Mouse (Mus musculus) heart, embryonic 11.5 days (tissue): ENCODE measurements around the gene Qrich1. TPM values are rescaled to one million over a fixed set of nuclear protein-coding genes. Genes with fewer than 3 reads are reported as not detected.

Source experiments
- ATAC-seq: fragments of 200-750 bp; cut with Nextera tagmentation; replicated peaks from 2 replicates; pipeline ENCODE4 v1.8.0; 2017; ENCODE audit warnings: moderate library complexity; ENCODE audit not compliant: insufficient number of reproducible peaks, low FRiP score, low TSS enrichment
- H3K27ac ChIP-seq: fragments of 300-500 bp; sonication (generic); 2 replicates; pipeline ENCODE4 v1.5.1; 2014; ENCODE audit warnings: mild to moderate bottlenecking, low read depth, low read length
- H3K27me3 ChIP-seq: fragments of 300-500 bp; sonication (generic); 2 replicates; pipeline ENCODE4 v1.6.1; 2014; ENCODE audit warnings: mild to moderate bottlenecking, low read length, mixed read lengths; ENCODE audit not compliant: control insufficient read depth, insufficient read depth
- H3K36me3 ChIP-seq: fragments of 300-500 bp; sonication (generic); 2 replicates; pipeline ENCODE4 v1.6.1; 2014; ENCODE audit warnings: mild to moderate bottlenecking, low read length, moderate library complexity, mixed read lengths; ENCODE audit not compliant: control insufficient read depth, insufficient read depth
- H3K4me1 ChIP-seq: fragments of 300-500 bp; sonication (generic); 2 replicates; pipeline ENCODE4 v1.6.1; 2014; ENCODE audit warnings: low read length; ENCODE audit not compliant: control insufficient read depth, insufficient read depth
- H3K4me2 ChIP-seq: fragments of 300-500 bp; sonication (generic); 2 replicates; pipeline ENCODE4 v1.6.1; 2014; ENCODE audit warnings: mild to moderate bottlenecking, moderate library complexity
- H3K4me3 ChIP-seq: fragments of 300-500 bp; sonication (generic); 2 replicates; pipeline ENCODE4 v1.5.1; 2014; ENCODE audit warnings: low read depth, low read length
- H3K9ac ChIP-seq: fragments of 300-500 bp; sonication (generic); 2 replicates; pipeline ENCODE4 v1.6.1; 2014; ENCODE audit warnings: mild to moderate bottlenecking, low read depth, low read length, moderate library complexity
- H3K9me3 ChIP-seq: fragments of 300-500 bp; sonication (generic); replicated peaks from 2 replicates; pipeline ENCODE4 v1.6.1; 2016; ENCODE audit warnings: low read length; ENCODE audit not compliant: control insufficient read depth
- WGBS: fragments of 180-500 bp; shearing (Covaris S2); extraction: QIAGEN DNeasy Blood & Tissue Kit; methylation state at CpG from one replicate; pipeline ENCODE4 v1.1.7; 2014; ENCODE audit not compliant: insufficient replicate concordance; 5-methylcytosine and 5-hydroxymethylcytosine counted together
- polyA plus RNA-seq: library from polyadenylated mRNA; unstranded; fragments of >200 nt; fragmentation: Nextera tagmentation; extraction: Ambion mirVana; gene quantifications from 2 replicates; pipeline ENCODE4 v1.2.1, GENCODE M21; 2014

Gene Qrich1
- polyA plus RNA-seq, 1 experiment from 2014 or later: 103 TPM

DNA sequence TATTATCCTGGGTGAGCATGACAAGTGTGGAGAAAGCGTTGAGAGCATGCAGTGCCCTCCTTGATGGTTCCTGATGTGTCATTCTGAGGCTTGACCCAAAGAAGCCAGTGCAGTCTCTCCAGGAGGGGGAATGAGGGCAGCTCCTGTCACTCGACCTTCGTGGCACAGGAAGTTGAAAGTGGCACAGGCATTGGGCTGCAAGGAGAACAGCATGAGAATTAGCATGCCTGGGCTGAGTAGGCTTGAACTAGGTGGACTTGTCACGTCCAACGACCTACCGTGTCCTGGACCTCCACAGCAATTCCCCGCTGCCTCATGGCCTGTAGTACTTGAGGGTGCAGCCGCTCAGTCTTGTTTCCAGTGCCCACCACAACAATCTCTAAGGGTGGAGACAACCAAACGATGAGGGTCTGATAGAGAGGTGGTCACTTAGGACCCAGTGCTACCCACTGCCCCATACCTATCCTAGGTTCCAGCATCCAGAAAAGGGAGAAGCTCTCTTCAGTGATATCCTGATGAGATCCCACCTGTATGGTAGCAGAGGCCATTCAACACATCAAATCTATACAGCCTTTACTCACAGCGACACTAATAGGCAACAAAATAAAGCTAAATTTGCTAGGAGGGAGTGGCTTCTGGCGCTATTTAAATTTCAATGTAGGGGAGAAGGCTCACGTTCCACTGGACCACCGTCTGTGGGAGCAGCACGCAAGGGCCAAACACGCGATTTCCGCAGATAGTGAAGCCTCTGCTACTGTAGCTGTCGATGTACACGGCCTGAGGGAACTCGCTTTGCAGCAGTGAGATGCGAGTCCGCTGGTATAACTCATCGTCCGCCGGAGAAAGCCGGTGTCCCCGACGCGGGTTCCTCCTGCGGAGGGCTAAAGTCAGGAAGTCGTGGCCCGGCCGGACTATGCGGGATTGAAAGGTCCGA lies 49.5 kb downstream of the Qrich1 start:
- peaks cover 20% of the 10 kb centered on the region for H3K36me3 ChIP-seq

GRCm38 (mm10) chr9:108566815-108567776 lies 50.5 kb downstream of the Qrich1 start, which contains the start of gene Ndufaf3:
Ndufaf3 (minus strand) TSS chr9:108567434.
- peak; percentile 78 for ATAC-seq
- peak within 1 kb of the TSS; percentile 79 for H3K4me3 ChIP-seq
- H3K4me2 ChIP-seq: peak within 1 kb of the TSS; percentile 97
- peaks cover 26% of the 10 kb centered on the region for H3K36me3 ChIP-seq
- under 1% methylated on average over 73 of the region's 73 CpGs for WGBS
- H3K4me1 ChIP-seq: peaks cover 22% of the 10 kb centered on the region
- H3K9ac ChIP-seq: peak within 1 kb of the TSS; percentile 90
- peak within 1 kb of the TSS; percentile 95 for H3K27ac ChIP-seq
- H3K27me3 ChIP-seq: no peaks in the 10 kb centered on the region
- no peaks in the 10 kb centered on the region for H3K9me3 ChIP-seq

More for the DNA sequence above, 49.5 kb downstream of the Qrich1 start:
- no peaks in the 10 kb centered on the region for H3K9me3 ChIP-seq
- H3K27me3 ChIP-seq: no peaks in the 10 kb centered on the region
- H3K4me3 ChIP-seq: peak overlapping the region; percentile 79
- peaks cover 30% of the 10 kb centered on the region for H3K4me1 ChIP-seq
- no peak for ATAC-seq
- H3K27ac ChIP-seq: peak overlapping the region; percentile 95
- peak overlapping the region; percentile 97 for H3K4me2 ChIP-seq
- peak overlapping the region; percentile 90 for H3K9ac ChIP-seq
- WGBS: 13% methylated on average over 35 of the region's 35 CpGs

GRCm38 (mm10) chr9:108567931-108568419 lies 51.4 kb downstream of the Qrich1 start:
- 8% methylated on average over 18 of the region's 18 CpGs for WGBS
- H3K4me3 ChIP-seq: peak overlapping the region; percentile 79
- H3K27ac ChIP-seq: peak overlapping the region; percentile 95
- H3K27me3 ChIP-seq: no peaks in the 10 kb centered on the region
- peaks cover 31% of the 10 kb centered on the region for H3K36me3 ChIP-seq
- H3K4me1 ChIP-seq: peaks cover 22% of the 10 kb centered on the region
- no peaks in the 10 kb centered on the region for H3K9me3 ChIP-seq
- ATAC-seq: no peak
- peak overlapping the region; percentile 97 for H3K4me2 ChIP-seq
- peak overlapping the region; percentile 90 for H3K9ac ChIP-seq

DNA sequence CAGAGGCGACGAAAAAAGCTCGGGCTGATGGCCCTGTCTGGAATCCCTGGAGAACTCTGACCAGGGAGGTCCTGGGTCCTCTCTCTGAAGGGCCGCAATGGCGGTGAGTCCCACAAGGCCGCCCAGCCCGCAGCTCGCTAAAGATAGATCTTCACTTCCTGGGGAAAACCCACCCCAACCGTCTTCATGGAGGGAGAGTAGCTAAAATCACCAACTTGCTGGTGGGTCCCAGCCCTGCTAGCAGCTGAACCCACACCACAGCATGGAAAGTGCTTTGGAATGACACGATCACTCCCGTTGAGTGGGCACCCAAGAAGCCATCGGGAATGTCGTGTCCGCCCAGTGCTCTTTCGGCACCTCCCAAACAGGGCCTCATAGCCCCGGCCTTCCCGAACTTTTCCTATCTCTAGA lies 51.9 kb downstream of the Qrich1 start:
- Histone ChIP-seq H3K9ac (no peak overlapping the region; the same call in 1 of the 2 replicates), H3K27ac (no peak overlapping the region), H3K36me3 (peaks cover 32% of the 10 kb centered on the region), H3K4me3 (peak overlapping the region; percentile 79), H3K9me3 (no peaks in the 10 kb centered on the region), H3K27me3 (no peaks in the 10 kb centered on the region), H3K4me2 (peak overlapping the region; percentile 97), H3K4me1 (peaks cover 22% of the 10 kb centered on the region)
- WGBS: 63% methylated on average over 17 of the region's 17 CpGs
- ATAC-seq: no peak

DNA sequence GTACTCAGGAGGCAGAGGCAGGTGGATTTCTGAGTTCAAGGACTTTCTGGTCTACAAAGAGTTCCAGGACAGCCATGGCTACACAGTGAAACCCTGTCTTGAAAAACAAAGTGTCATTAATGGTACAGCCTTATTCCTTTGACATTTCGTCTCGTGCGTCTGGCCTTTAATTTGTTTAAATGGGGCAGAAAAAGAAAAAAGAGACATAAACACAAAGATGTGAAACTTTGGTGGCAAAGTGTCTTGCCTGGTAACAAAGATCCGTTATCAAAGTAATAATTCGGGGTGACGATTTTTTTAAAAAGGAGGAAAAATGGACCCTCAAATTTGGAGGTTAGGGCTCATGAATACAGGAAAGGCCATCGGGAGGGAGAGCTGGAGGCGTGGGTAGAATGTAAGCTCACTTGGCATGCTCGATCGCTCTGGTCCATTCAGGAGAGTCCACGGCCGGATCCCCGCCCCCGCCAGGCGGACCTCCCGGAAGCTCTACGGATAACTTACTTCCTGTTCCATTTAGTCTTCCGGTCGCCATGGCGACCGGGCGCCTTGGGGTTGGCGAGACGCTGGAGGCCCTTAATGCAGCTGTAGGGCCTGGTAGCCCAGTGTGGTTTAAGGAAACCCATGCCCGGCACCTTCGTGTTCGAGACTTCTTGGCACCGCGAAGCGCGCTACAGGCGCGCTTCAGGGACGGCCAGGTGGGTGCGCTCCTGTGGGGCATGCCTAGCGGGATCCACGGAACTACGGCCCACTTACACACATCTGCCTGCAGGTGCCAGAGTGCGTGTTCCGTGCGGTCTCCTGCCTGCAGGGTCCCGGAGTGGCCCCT lies 53.0 kb downstream of the Qrich1 start, which contains the start of gene Dalrd3:
Gene Dalrd3 (plus strand): TSS at position 506 of the 826 bp plus-strand sequence.
- ATAC-seq: peak; percentile 65
- peak within 1 kb of the TSS; percentile 97 for H3K4me2 ChIP-seq
- peaks cover 28% of the 10 kb centered on the region for H3K4me1 ChIP-seq
- H3K9ac ChIP-seq: peak within 1 kb of the TSS; percentile 60
- peaks cover 22% of the 10 kb centered on the region for H3K36me3 ChIP-seq
- H3K27ac ChIP-seq: peak within 1 kb of the TSS; percentile 47
- WGBS: 5% methylated on average over 41 of the region's 42 CpGs
- H3K4me3 ChIP-seq: peak within 1 kb of the TSS; percentile 64
- H3K27me3 ChIP-seq: no peaks in the 10 kb centered on the region
- no peaks in the 10 kb centered on the region for H3K9me3 ChIP-seq

DNA sequence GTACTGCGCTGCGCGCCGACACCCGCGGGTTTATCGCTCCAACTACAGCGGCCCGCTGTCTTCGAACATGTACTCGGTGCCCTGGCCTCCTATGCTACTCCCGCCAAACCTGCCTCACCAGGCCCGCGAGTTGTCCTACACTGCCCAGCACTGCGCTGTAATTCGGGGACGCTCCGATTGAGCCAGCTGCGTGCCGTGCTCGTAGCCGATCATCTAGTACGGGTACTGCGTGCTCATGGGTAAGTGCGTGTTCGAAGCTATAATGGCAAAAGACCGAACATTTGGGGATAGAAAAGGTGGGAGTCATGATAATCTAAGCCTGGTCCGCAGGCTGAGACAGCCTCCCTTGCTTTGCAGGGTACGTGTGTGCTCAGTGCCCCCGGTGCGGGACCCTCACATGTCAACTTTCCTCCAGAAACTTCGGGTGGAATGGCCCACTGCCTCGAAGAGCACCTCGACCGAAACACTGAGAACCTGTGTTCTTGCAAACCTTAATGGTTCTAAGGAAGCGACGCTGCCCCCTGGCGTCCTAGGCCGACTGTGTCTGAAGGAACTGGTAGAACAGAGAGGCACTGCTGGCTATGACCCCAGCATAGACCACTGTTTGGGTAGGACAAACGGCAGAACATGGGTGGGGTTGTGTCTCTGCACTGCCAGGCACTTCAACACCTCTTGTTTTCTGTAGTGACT lies 53.7 kb downstream of the Qrich1 start:
- peak; percentile 19 for ATAC-seq
- no peaks in the 10 kb centered on the region for H3K27me3 ChIP-seq
- H3K9ac ChIP-seq: peak overlapping the region; percentile 60
- peak overlapping the region; percentile 89 for H3K4me2 ChIP-seq
- peak overlapping the region; percentile 47 for H3K27ac ChIP-seq
- peak overlapping the region; percentile 64 for H3K4me3 ChIP-seq
- H3K9me3 ChIP-seq: no peaks in the 10 kb centered on the region
- peaks cover 22% of the 10 kb centered on the region for H3K36me3 ChIP-seq
- H3K4me1 ChIP-seq: peaks cover 28% of the 10 kb centered on the region
- 1% methylated on average over 40 of the region's 40 CpGs for WGBS

- Histone ChIP-seq H3K9me3 (no peaks in the 10 kb centered on the region), H3K27ac (no peak overlapping the region), H3K9ac (no peak overlapping the region), H3K4me3 (no peak overlapping the region), H3K36me3 (peaks cover 23% of the 10 kb centered on the region), H3K27me3 (no peaks in the 10 kb centered on the region), H3K4me2 (no peak overlapping the region), H3K4me1 (peaks cover 25% of the 10 kb centered on the region)
- no peak for ATAC-seq
- 97% methylated on average over 16 of the region's 16 CpGs for WGBS
These were observed 54.9 kb downstream of the Qrich1 start for GRCm38 (mm10) chr9:108571401-108571973.
